Mouse (Mus musculus): ENCODE measurements around the gene Klhl2. TPM values are rescaled to one million over a fixed set of nuclear protein-coding genes. Genes with fewer than 3 reads are reported as not detected.

Gene Klhl2
- polyA plus RNA-seq, 1 experiment: 6.7 TPM

- no peaks in the 10 kb centered on the region for H3K36me3 ChIP-seq (ENCODE audit: control insufficient read depth, insufficient read depth)
- no peak overlapping the region for H3K4me3 ChIP-seq
- no peaks in the 10 kb centered on the region for H3K27me3 ChIP-seq (ENCODE audit: control insufficient read depth, insufficient read depth, insufficient read length)
- no peaks in the 10 kb centered on the region for H3K79me2 ChIP-seq (ENCODE audit: control insufficient read depth, insufficient read depth)
- H3K4me2 ChIP-seq (ENCODE audit: low read depth): no peak overlapping the region
- H3ac ChIP-seq (ENCODE audit: control insufficient read depth, insufficient read length): no peak overlapping the region
- TF ChIP-seq MAX (IDR thresholded peaks at IDR 0.05; ENCODE audit: low read depth) (no peak), TCF12 (IDR thresholded peaks at IDR 0.05; ENCODE audit: insufficient read depth, poor library complexity, severe bottlenecking) (no peak), MYOG (IDR thresholded peaks at IDR 0.05; ENCODE audit: control insufficient read depth in 1 of 3, insufficient read depth in 1 of 3, insufficient read length in 2 of 3, low read depth in 2 of 3) (no peak), POLR2A (IDR thresholded peaks at IDR 0.05; ENCODE audit: insufficient read length, low read depth) (no peak), REST (IDR thresholded peaks at IDR 0.05; ENCODE audit: insufficient read depth, insufficient read length) (no peak), CEBPB (IDR thresholded peaks at IDR 0.05; ENCODE audit: insufficient read depth, poor library complexity, severe bottlenecking) (no peak), E2F4 (IDR thresholded peaks at IDR 0.05; ENCODE audit: insufficient read depth) (no peak), POLR2AphosphoS2 (IDR thresholded peaks at IDR 0.05; ENCODE audit: insufficient read length, low read depth) (no peak), USF1 (IDR thresholded peaks at IDR 0.05; ENCODE audit: low read depth) (no peak), SRF (IDR thresholded peaks at IDR 0.05; ENCODE audit: control insufficient read depth, insufficient read length, low read depth) (no peak), TCF3 (IDR thresholded peaks at IDR 0.05; ENCODE audit: insufficient read length, low read depth) (no peak), MYOD1 (IDR thresholded peaks at IDR 0.05; ENCODE audit: control insufficient read depth in 1 of 3, insufficient read length in 2 of 3, low read depth in 2 of 3) (no peak)
These were observed 25.9 kb downstream of the Klhl2 start for GRCm38 (mm10) chr8:64823905-64824304.

GRCm38 (mm10) chr8:64820940-64821339 is 28.9 kb downstream of the Klhl2 start:
- H3ac ChIP-seq (ENCODE audit: control insufficient read depth, insufficient read length): no peak overlapping the region
- no peak for TF ChIP-seq SRF (IDR thresholded peaks at IDR 0.05; ENCODE audit: control insufficient read depth, insufficient read length, low read depth)
- no peak for TF ChIP-seq MYOG (IDR thresholded peaks at IDR 0.05; ENCODE audit: control insufficient read depth in 1 of 3, insufficient read depth in 1 of 3, insufficient read length in 2 of 3, low read depth in 2 of 3)
- no peak for TF ChIP-seq REST (IDR thresholded peaks at IDR 0.05; ENCODE audit: insufficient read depth, insufficient read length)
- TF ChIP-seq MYOD1 (IDR thresholded peaks at IDR 0.05; ENCODE audit: control insufficient read depth in 1 of 3, insufficient read length in 2 of 3, low read depth in 2 of 3): no peak
- TF ChIP-seq MAX (IDR thresholded peaks at IDR 0.05; ENCODE audit: low read depth): no peak
- no peak for TF ChIP-seq TCF3 (IDR thresholded peaks at IDR 0.05; ENCODE audit: insufficient read length, low read depth)
- TF ChIP-seq CEBPB (IDR thresholded peaks at IDR 0.05; ENCODE audit: insufficient read depth, poor library complexity, severe bottlenecking): peak; percentile 60; the same call in 1 of the 2 replicates
- no peak overlapping the region for H3K4me3 ChIP-seq

GRCm38 (mm10) chr8:64811790-64812189 is 38.0 kb downstream of the Klhl2 start:
- H3K4me3 ChIP-seq: no peak overlapping the region
- H3K79me2 ChIP-seq (ENCODE audit: control insufficient read depth, insufficient read depth): no peaks in the 10 kb centered on the region
- no peak for TF ChIP-seq TCF12 (IDR thresholded peaks at IDR 0.05; ENCODE audit: insufficient read depth, poor library complexity, severe bottlenecking)
- TF ChIP-seq REST (IDR thresholded peaks at IDR 0.05; ENCODE audit: insufficient read depth, insufficient read length): no peak
- no peak for TF ChIP-seq MYOD1 (IDR thresholded peaks at IDR 0.05; ENCODE audit: control insufficient read depth in 1 of 3, insufficient read length in 2 of 3, low read depth in 2 of 3)
- no peak for TF ChIP-seq POLR2A (IDR thresholded peaks at IDR 0.05; ENCODE audit: insufficient read length, low read depth)
- no peak for TF ChIP-seq CEBPB (IDR thresholded peaks at IDR 0.05; ENCODE audit: insufficient read depth, poor library complexity, severe bottlenecking)
- no peak for TF ChIP-seq POLR2AphosphoS2 (IDR thresholded peaks at IDR 0.05; ENCODE audit: insufficient read length, low read depth)
- no peak for TF ChIP-seq SRF (IDR thresholded peaks at IDR 0.05; ENCODE audit: control insufficient read depth, insufficient read length, low read depth)
- TF ChIP-seq MAX (IDR thresholded peaks at IDR 0.05; ENCODE audit: low read depth): no peak
- no peak for TF ChIP-seq TCF3 (IDR thresholded peaks at IDR 0.05; ENCODE audit: insufficient read length, low read depth)
- TF ChIP-seq USF1 (IDR thresholded peaks at IDR 0.05; ENCODE audit: low read depth): no peak
- TF ChIP-seq E2F4 (IDR thresholded peaks at IDR 0.05; ENCODE audit: insufficient read depth): no peak
- TF ChIP-seq MYOG (IDR thresholded peaks at IDR 0.05; ENCODE audit: control insufficient read depth in 1 of 3, insufficient read depth in 1 of 3, insufficient read length in 2 of 3, low read depth in 2 of 3): no peak
- H3ac ChIP-seq (ENCODE audit: control insufficient read depth, insufficient read length): no peak overlapping the region
- H3K4me2 ChIP-seq (ENCODE audit: low read depth): no peak overlapping the region
- H3K36me3 ChIP-seq (ENCODE audit: control insufficient read depth, insufficient read depth): no peaks in the 10 kb centered on the region
- no peaks in the 10 kb centered on the region for H3K27me3 ChIP-seq (ENCODE audit: control insufficient read depth, insufficient read depth, insufficient read length)

More at GRCm38 (mm10) chr8:64820940-64821339, 28.9 kb downstream of the Klhl2 start:
- Histone ChIP-seq H3K4me2 (ENCODE audit: low read depth) (no peak overlapping the region), H3K36me3 (ENCODE audit: control insufficient read depth, insufficient read depth) (no peaks in the 10 kb centered on the region), H3K79me2 (ENCODE audit: control insufficient read depth, insufficient read depth) (no peaks in the 10 kb centered on the region), H3K27me3 (ENCODE audit: control insufficient read depth, insufficient read depth, insufficient read length) (no peaks in the 10 kb centered on the region)

GRCm38 (mm10) chr8:64811083-64811482 is 38.7 kb downstream of the Klhl2 start:
- Histone ChIP-seq H3K79me2 (ENCODE audit: control insufficient read depth, insufficient read depth) (no peaks in the 10 kb centered on the region), H3K4me3 (no peak overlapping the region), H3K36me3 (ENCODE audit: control insufficient read depth, insufficient read depth) (no peaks in the 10 kb centered on the region), H3K4me2 (ENCODE audit: low read depth) (no peak overlapping the region), H3ac (ENCODE audit: control insufficient read depth, insufficient read length) (no peak overlapping the region), H3K27me3 (ENCODE audit: control insufficient read depth, insufficient read depth, insufficient read length) (no peaks in the 10 kb centered on the region)
- no peak for TF ChIP-seq POLR2A (IDR thresholded peaks at IDR 0.05; ENCODE audit: insufficient read length, low read depth)
- no peak for TF ChIP-seq MYOD1 (IDR thresholded peaks at IDR 0.05; ENCODE audit: control insufficient read depth in 1 of 3, insufficient read length in 2 of 3, low read depth in 2 of 3)
- TF ChIP-seq POLR2AphosphoS2 (IDR thresholded peaks at IDR 0.05; ENCODE audit: insufficient read length, low read depth): no peak
- TF ChIP-seq TCF3 (IDR thresholded peaks at IDR 0.05; ENCODE audit: insufficient read length, low read depth): no peak

GRCm38 (mm10) chr8:64806558-64806957 is 43.3 kb downstream of the Klhl2 start:
- Histone ChIP-seq H3K79me2 (ENCODE audit: control insufficient read depth, insufficient read depth) (no peaks in the 10 kb centered on the region), H3K4me3 (no peak overlapping the region), H3ac (ENCODE audit: control insufficient read depth, insufficient read length) (no peak overlapping the region), H3K27me3 (ENCODE audit: control insufficient read depth, insufficient read depth, insufficient read length) (no peaks in the 10 kb centered on the region), H3K4me2 (ENCODE audit: low read depth) (no peak overlapping the region), H3K36me3 (ENCODE audit: control insufficient read depth, insufficient read depth) (no peaks in the 10 kb centered on the region)
- TF ChIP-seq MYOG (IDR thresholded peaks at IDR 0.05; ENCODE audit: control insufficient read depth in 1 of 3, insufficient read depth in 1 of 3, insufficient read length in 2 of 3, low read depth in 2 of 3) (no peak), MAX (IDR thresholded peaks at IDR 0.05; ENCODE audit: low read depth) (no peak), POLR2A (IDR thresholded peaks at IDR 0.05; ENCODE audit: insufficient read length, low read depth) (no peak), CEBPB (IDR thresholded peaks at IDR 0.05; ENCODE audit: insufficient read depth, poor library complexity, severe bottlenecking) (no peak), TCF12 (IDR thresholded peaks at IDR 0.05; ENCODE audit: insufficient read depth, poor library complexity, severe bottlenecking) (no peak), POLR2AphosphoS2 (IDR thresholded peaks at IDR 0.05; ENCODE audit: insufficient read length, low read depth) (no peak), MYOD1 (IDR thresholded peaks at IDR 0.05; ENCODE audit: control insufficient read depth in 1 of 3, insufficient read length in 2 of 3, low read depth in 2 of 3) (no peak), USF1 (IDR thresholded peaks at IDR 0.05; ENCODE audit: low read depth) (no peak), E2F4 (IDR thresholded peaks at IDR 0.05; ENCODE audit: insufficient read depth) (no peak), REST (IDR thresholded peaks at IDR 0.05; ENCODE audit: insufficient read depth, insufficient read length) (no peak), TCF3 (IDR thresholded peaks at IDR 0.05; ENCODE audit: insufficient read length, low read depth) (no peak), SRF (IDR thresholded peaks at IDR 0.05; ENCODE audit: control insufficient read depth, insufficient read length, low read depth) (no peak)
